Mouse (Mus musculus): ENCODE measurements around the gene Srebf2.

Gene Srebf2

DNA sequence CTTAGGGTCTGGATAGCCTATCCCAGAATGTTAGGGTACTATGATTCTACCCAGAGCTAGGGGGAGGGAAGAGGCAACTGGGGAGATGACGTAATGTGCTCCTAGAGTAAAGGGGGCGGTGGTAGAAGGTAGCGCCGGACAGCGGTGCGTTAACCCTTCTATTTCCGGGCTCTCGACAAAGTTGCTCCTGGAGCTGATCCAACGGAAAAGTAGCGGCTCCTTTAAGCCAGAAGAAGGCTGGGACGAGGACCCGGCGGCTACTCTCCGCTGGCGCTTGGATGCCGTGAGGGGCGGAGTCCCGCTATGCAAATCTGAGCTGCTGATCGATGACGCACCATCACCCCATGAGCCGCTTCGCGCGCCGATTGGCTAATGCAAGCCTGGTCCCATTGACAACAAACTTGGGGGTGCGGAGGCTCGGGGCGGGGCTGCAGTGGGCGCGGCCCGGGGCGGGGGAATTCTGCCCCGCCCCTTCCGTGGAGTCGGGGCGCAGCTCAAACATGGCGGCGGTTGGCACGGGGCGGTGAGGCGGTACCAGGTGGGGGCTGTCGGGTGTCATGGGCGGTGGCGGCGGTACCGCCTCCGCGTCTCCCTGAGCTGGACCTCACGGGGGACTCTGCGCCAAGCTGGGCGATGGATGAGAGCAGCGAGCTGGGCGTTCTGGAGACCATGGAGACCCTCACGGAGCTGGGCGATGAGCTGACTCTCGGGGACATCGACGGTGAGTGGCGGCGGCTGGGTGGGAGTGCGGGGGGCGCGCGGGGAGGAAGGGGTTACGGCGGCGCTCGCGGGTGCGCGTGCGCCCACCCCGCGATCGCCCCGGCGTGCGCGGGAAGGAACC is at the start of gene Srebf2:
Srebf2 (plus strand) TSS at position 412 of the 841 bp plus-strand sequence.
- TF ChIP-seq GATA4 (IDR thresholded peaks at IDR 0.05; ENCODE audit: insufficient replicate concordance, low read length), result no peak

- TF ChIP-seq GATA4 (IDR thresholded peaks at IDR 0.05; ENCODE audit: insufficient replicate concordance, low read length), result no peak
Observed at GRCm38 (mm10) chr15:82106953-82107555, 39.9 kb upstream of the Srebf2 start.

DNA sequence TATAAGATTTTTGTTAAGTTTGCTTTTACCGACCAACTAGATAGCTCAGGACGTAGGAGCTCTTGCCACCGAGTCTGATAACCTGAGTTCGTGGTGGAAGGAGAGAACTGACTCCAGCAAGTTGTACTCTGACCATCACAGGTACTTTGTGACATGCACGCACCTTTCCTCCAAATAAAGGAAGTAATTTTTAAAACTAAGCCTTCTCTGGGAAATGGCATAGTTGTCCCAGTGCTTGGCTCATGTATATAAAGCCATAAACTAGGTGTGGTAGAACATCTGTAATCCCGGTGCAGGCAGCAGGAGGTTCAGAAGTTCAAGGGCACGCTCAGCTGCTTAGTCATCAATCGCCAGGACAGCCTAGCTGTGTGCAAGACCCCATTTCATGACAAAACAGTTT is 26.4 kb upstream of the Srebf2 start:
- TF ChIP-seq GATA4 (IDR thresholded peaks at IDR 0.05; ENCODE audit: insufficient replicate concordance, low read length), result no peak

DNA sequence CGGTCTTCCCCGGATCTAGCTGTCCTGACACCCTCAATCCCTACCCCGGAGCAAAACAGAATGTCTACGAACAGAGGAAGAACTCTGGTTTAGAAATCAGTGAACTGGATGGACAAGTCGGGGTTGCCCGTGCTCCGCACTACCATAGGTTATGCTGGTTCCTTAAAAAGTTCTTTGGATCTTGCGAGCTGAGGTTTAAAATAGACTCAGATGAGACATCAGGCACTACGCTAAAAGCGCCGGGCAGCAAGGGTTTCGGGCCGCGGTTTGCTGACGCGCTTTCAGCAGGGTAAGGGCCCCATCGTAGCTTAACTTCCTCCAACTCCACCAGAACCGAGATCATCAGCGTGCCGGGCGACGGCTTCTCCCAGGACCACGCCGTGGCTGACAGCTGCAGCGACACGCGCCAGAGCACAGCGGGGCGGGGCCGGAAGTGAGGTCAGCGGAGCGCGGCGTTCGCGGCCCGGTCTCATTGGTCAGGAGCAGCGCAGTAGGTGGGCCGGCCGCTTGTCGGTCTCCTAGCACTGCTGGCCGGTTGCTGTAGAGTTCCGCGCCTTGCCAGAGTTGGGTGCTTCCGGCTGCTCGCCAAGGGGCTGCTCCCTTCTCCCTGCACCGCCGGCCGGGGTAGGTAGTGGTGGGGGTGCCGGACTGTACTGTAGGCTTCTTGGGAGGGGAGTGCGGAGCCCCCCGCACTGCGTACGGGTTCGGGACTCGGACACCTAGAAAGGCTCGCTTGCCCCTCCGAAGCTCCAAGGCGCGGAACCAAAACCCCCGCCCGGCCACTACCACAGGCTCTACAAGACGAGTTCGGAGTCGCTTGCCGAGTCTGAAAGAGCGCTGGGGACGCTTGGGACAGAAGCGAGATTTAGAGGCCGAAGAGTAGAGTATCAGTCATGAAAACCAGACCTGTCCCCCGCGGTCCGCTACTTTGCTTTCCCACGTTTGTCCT is 19.3 kb upstream of the Srebf2 start, which contains the start of gene Ccdc134:
Ccdc134 (plus strand) TSS at position 497 of the 949 bp plus-strand sequence.
- TF ChIP-seq GATA4 (IDR thresholded peaks at IDR 0.05; ENCODE audit: insufficient replicate concordance, low read length), result no peak; the same call in 1 of the 2 replicates

DNA sequence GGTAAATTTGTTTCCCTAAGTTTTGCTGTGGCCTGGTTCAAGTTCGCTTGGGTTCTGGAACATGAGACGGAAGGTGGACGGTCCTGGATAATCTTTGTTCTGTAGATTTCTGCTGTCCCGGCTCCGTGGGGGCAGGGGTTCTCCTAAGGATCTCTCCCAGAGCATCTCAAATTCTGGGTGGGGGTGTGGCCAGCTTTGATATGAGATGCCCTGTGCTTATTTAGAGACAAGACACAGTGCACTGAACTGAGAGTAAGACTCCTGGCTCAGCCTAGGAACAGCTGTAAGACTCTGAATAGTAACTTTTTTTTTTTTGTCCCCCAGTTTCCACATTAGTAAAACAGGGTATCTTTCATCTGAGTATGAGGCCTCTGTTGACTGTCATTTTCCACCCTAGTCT is 18.6 kb upstream of the Srebf2 start:
- TF ChIP-seq GATA4 (IDR thresholded peaks at IDR 0.05; ENCODE audit: insufficient replicate concordance, low read length), result no peak

- TF ChIP-seq GATA4 (IDR thresholded peaks at IDR 0.05; ENCODE audit: insufficient replicate concordance, low read length), result no peak
Observed at GRCm38 (mm10) chr15:82130599-82130998, 16.4 kb upstream of the Srebf2 start.

DNA sequence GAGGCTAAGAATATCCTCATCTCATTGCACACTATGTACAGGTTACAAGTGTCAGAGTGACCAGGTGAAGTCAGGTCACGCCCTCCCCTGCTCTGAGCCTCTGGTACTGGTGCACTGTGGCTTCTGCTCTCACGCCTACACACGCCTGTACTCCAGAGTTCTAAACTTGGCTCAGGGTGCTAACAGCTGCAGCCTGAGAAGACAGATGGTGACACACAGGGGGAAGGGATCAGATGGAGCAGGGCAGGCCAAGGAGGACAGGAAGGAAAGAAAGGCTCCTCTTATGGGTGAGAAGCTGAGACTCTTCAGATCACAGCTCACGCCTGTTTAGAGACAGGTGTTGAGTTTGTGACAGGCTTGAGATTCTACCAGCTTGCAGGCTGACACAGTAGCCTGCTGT is 11.6 kb upstream of the Srebf2 start:
- no peak for TF ChIP-seq GATA4 (IDR thresholded peaks at IDR 0.05; ENCODE audit: insufficient replicate concordance, low read length)

- no peak for TF ChIP-seq GATA4 (IDR thresholded peaks at IDR 0.05; ENCODE audit: insufficient replicate concordance, low read length)
Observed at GRCm38 (mm10) chr15:82138565-82138964, 8.4 kb upstream of the Srebf2 start.

DNA sequence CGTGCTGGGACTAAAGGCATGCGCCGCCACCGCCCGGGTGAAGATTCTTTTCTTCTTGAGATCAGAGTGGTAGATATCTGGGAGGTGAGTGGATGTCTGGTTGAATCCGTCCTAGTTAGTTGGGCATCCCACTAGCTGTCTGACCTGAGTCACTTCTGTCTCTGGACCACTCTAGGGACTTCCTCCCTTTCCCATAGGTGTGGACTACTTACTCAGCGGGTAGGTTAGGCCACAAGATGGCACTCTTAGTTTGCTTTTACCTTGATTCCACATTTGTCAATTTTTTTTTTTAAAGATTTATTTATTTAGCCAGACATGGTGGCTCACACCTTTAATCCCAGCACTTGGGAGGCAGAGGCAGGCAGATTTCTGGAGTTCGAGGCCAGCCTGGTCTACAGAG is 7.8 kb upstream of the Srebf2 start:
- no peak for TF ChIP-seq GATA4 (IDR thresholded peaks at IDR 0.05; ENCODE audit: insufficient replicate concordance, low read length)

- no peak for TF ChIP-seq GATA4 (IDR thresholded peaks at IDR 0.05; ENCODE audit: insufficient replicate concordance, low read length)
Observed at GRCm38 (mm10) chr15:82140355-82140754, 6.6 kb upstream of the Srebf2 start.

DNA sequence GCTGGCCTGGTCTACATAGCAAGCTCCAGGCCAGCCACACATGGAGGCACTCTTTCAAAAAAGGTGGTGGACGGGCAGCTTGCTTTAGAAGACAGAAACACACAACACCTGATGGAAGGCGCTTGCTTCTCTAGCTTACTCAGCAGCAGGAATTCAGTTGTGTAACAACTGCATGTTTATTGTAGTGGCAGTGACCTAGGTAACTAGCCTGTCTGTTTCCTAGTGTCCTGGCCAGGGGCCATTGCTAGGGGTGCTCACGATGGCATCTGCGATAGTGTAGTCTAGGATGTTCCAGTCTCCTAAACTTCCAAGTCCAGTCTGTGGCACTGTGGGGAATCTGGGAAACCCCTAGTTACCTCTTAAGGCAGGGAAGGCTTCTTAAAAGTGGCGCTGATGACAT is 2.8 kb upstream of the Srebf2 start:
- no peak for TF ChIP-seq GATA4 (IDR thresholded peaks at IDR 0.05; ENCODE audit: insufficient replicate concordance, low read length)

DNA sequence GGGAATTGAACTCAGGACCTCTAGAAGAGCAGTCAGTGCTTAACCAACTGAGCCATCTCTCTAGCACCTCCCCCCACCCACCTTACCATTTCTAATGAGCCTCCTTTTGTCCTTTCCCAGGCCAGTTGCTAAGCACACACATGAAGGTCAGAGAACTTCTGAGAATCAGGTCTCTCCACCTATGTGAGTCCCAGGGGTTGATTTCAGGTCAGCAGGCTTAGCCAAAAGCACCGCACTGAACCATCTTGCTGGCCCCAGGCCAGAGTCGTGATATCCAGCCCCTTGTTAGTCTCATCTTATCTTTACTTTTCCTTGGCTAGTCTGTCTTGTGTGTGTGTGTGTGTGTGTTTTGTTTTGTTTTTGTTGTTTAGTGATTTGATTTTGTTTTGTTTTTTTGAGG is 1.6 kb upstream of the Srebf2 start:
- no peak for TF ChIP-seq GATA4 (IDR thresholded peaks at IDR 0.05; ENCODE audit: insufficient replicate concordance, low read length)

DNA sequence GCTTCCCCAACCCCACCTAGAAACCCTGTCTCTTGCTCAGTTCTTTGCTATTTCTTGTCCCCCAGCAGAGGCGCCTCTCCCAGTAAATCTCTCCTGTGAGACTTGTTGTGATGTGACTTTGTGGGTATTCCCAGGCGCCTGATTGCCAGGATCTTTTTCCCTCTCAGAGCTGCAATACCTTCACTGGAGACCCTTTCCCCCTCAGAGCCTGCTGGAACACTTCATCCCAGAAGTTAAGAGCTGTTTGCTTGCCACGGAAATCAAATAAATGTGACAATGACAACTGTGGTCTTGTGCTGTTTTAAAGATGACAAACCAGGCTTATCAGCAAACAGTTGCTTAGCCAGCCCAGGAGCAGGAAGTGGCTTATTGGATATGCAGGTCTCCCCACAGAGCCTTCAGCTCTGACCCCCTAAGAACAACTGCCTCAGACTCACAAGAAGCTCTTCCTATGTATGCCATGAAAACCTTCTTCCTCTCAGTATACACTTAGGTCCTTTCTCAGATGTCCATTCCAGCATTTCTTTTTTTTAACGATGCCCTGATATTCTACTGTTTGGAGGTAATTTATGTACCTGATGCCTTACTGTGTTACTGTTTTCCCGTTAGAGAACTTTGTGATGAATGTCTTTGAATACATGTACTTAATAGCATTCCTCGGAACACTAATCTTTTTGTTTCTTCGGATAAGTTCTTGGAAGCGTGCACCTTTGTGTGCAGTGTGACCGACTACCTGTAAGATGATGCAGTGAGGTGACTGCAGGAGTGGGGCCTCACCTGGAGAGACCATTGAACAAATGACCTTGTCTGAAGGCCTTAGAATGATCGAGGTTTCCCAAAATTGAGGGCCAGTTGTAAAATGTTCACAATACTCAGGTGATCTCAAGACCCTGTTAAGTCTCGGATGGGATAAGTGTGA is 871 bp upstream of the Srebf2 start:
- TF ChIP-seq GATA4 (IDR thresholded peaks at IDR 0.05; ENCODE audit: insufficient replicate concordance, low read length), result no peak

DNA sequence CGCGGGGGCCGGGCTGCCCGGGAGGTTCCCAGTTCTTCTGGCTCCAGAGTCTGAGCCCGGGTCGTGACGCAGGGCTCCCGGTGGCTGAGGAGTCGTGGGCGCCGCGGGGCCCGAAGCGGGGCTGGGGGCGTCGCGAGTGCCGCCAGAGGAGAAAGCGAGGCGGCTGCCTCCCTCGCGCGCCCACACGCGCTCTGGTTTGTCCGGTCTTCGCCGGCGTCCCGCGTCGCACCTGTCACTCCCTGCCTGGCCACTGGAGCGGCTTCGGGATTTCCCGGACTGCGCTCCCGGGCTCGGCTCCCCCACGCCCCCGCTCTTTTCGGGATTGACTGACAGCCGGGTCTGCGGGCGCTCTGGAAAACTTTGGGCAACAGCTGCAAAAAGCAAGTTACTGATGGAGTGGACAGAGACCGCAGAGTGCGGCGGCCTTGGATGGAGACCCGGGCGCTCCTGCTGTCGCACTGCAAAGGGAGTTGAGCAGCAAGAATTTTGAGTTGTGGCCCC is 680 bp downstream of the Srebf2 start:
- no peak for TF ChIP-seq GATA4 (IDR thresholded peaks at IDR 0.05; ENCODE audit: insufficient replicate concordance, low read length)
